Mouse (Mus musculus) lung, postnatal 0 days (tissue): ENCODE results near the gene Mpp3. TPM values are rescaled to one million over a fixed set of nuclear protein-coding genes. Genes with fewer than 3 reads are reported as not detected.
A peak's percentile ranks its signal among the peaks of the same experiment; 100 is the strongest.
"Not testable (repeated sequence)": the region's sequence is repeated elsewhere in the genome, so short reads cannot be mapped to it uniquely, and the experiment has no call there.

Experiments
- ATAC-seq: fragments of 200-750 bp; cut with Nextera tagmentation; 2 replicates; pipeline ENCODE4 v1.8.0; 2017; ENCODE audit warnings: moderate library complexity
- DNase-seq: peaks from one replicate; pipeline ENCODE4 v3.0.0-alpha.2; 2016; ENCODE audit warnings: low spot score
- H3K27ac ChIP-seq: fragments of 300-500 bp; sonication (generic); 2 replicates; pipeline ENCODE4 v1.5.1; 2014; ENCODE audit warnings: antibody characterized with exemption, mild to moderate bottlenecking, low read length, mixed read lengths
- H3K27me3 ChIP-seq: fragments of 300-500 bp; sonication (generic); replicated peaks from 2 replicates; pipeline ENCODE4 v1.6.1; 2014; ENCODE audit warnings: low read length, mixed read lengths; ENCODE audit not compliant: insufficient read depth
- H3K36me3 ChIP-seq: fragments of 300-500 bp; sonication (generic); 2 replicates; pipeline ENCODE4 v1.6.1; 2014; ENCODE audit warnings: low read length, mixed read lengths; ENCODE audit not compliant: insufficient read depth
- H3K4me1 ChIP-seq: fragments of 300-500 bp; sonication (generic); 2 replicates; pipeline ENCODE4 v1.6.1; 2014; ENCODE audit warnings: antibody characterized with exemption, low read depth, low read length, mixed read lengths; ENCODE audit not compliant: insufficient read depth
- H3K4me2 ChIP-seq: fragments of 300-500 bp; sonication (generic); replicated peaks from 2 replicates; pipeline ENCODE4 v1.6.1; 2014; ENCODE audit warnings: low read depth, mild to moderate bottlenecking, low read length, moderate library complexity, mixed read lengths
- H3K4me3 ChIP-seq: fragments of 300-500 bp; sonication (generic); 2 replicates; pipeline ENCODE4 v1.5.1; 2014; ENCODE audit warnings: low read depth, low read length
- H3K9ac ChIP-seq: fragments of 300-500 bp; sonication (generic); replicated peaks from 2 replicates; pipeline ENCODE4 v1.6.1; 2014; ENCODE audit warnings: low read depth, mild to moderate bottlenecking
- H3K9me3 ChIP-seq: fragments of 300-500 bp; sonication (generic); 2 replicates; pipeline ENCODE4 v1.6.1; 2016; ENCODE audit warnings: low read length, mixed read lengths
- CTCF ChIP-seq: IDR thresholded peaks from 2 replicates; pipeline ENCODE4 v1.5.1; 2016; ENCODE audit warnings: antibody characterized with exemption, mild to moderate bottlenecking
- EP300 ChIP-seq: IDR thresholded peaks from 2 replicates; pipeline ENCODE4 v1.6.1; 2016; ENCODE audit warnings: antibody characterized with exemption, mild to moderate bottlenecking, control low read depth
- WGBS: fragments of 180-500 bp; shearing (Covaris S2); extraction: QIAGEN DNeasy Blood & Tissue Kit; methylation state at CpG from one replicate; pipeline ENCODE4 v1.1.7; 2014; 5-methylcytosine and 5-hydroxymethylcytosine counted together
- polyA plus RNA-seq: library from polyadenylated mRNA; unstranded; fragments of >200 nt; fragmentation: Nextera tagmentation; extraction: Ambion mirVana; gene quantifications from 2 replicates; pipeline ENCODE4 v1.2.1, GENCODE M21; 2015

The Mpp3 gene
- polyA plus RNA-seq, 1 experiment from 2014 or later = 2.2 TPM

DNA sequence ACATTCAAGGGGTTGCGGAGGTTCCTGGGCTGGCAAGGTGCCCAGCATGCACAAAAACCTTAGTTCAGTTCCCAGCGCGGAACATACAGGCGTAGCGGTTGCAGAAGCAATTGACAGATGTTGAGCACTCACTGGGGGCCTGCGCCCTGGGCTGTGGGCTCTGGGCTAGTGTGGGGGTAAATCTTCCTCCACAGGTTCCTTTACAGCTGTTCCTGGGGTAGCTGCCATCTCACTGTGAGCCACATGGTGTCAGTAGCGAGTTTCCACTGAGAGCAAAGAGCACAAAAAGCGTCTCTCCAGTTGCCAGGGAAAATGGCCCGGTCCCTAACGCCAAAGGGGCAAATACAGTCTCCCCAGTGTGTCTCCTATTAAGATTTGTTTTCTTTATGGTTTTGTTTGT, 42.3 kb downstream of the Mpp3 start:
- TF ChIP-seq EP300 (no peak), CTCF (peak; percentile 94)
- Histone ChIP-seq H3K9me3 (no peaks in the 10 kb centered on the region), H3K4me3 (no peak overlapping the region), H3K9ac (no peak overlapping the region), H3K27ac (no peak overlapping the region), H3K27me3 (0 out of 2 replicates have a peak, but pooled peaks cover 4% of the 10 kb centered on the region), H3K4me1 (no peaks in the 10 kb centered on the region), H3K36me3 (peaks cover 2% of the 10 kb centered on the region; the same call in 1 of the 2 replicates), H3K4me2 (no peak overlapping the region; the same call in 1 of the 2 replicates)
- DNase-seq = peak; percentile 88
- WGBS = 1% methylated on average over 10 of the region's 10 CpGs
- no peak for ATAC-seq

DNA sequence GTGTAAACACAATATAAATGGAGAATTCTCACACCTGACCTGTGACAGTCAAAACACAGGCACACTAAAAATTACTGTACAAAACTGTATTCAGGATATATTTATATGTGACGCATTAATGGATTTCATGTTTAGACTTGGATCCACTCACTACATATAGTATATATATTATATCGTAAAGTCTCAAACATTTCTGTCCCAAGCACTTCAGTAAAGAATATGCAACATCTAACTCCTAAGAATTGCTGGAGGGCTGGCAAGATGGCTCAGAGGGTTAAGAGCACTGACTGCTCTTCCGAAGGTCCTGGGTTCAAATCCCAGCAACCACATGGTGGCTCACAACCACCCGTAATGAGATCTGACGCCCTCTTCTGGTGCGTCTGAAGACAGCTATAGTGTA, 42.8 kb downstream of the Mpp3 start:
- not testable (repeated sequence) for H3K27ac ChIP-seq, H3K4me3 ChIP-seq, H3K4me1 ChIP-seq, ATAC-seq, H3K36me3 ChIP-seq, H3K9ac ChIP-seq, DNase-seq, H3K27me3 ChIP-seq, H3K9me3 ChIP-seq, H3K4me2 ChIP-seq
- WGBS = 33% methylated on average over 6 of the region's 6 CpGs
- TF ChIP-seq CTCF = peak; percentile 7; the same call in 1 of the 2 replicates

DNA sequence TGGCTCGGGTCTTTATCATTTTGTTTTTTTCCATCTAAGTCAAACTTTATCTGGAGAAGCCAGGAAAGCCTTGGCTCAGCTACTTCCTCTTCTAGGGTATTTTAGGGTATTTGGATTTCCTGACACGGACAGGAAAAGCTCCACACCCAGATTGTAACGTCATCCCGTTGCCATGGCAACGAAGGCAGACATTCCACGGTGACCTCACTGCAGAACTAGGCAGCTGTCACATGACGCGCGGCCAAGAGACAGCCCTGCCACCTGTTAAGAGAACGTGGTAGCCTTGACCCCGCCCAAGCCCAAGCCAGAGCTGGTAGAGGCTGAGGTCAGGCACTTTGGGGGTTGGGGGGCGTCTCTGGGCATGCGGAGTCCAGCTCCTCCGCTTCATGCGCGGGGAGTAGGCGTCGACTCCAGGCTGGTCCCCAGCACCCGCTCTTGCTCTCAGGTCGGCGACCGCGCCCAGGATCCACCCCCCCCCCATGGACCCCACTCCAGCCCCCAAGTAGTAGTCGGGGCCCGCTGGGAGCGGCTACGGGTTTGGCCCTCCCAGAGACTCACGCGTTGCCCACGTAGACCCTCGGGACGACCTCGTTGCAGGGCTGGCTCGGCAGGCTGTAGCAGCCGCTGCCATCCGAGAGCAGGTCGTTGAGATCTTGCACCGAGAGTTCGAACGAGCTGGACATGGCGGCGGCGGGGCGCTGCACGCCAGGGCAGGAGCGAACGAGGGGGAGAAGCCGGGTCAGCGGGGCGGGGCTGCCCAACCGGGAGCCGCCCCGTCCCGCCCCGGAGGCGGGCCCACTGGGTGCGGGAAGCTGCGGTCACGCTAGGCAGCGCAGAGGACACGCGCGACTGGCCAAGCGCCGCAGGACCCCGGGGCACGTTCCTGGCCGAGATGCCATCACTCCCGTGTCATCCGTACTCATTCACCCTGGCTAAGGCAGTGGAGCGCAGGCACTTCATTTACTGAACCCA, 43.9 kb downstream of the Mpp3 start, which contains the start of gene Cfap97d1:
Gene Cfap97d1 (plus strand): TSS at position 226 of the 972 bp plus-strand sequence.
- Histone ChIP-seq H3K27ac (peak within 1 kb of the TSS; percentile 95), H3K4me2 (peak within 1 kb of the TSS; percentile 96), H3K9me3 (no peaks in the 10 kb centered on the region), H3K27me3 (0 out of 2 replicates have a peak, but pooled peaks cover 4% of the 10 kb centered on the region), H3K4me3 (peak within 1 kb of the TSS; percentile 62), H3K4me1 (no peaks in the 10 kb centered on the region), H3K36me3 (peaks cover 7% of the 10 kb centered on the region; the same call in 1 of the 2 replicates), H3K9ac (peak within 1 kb of the TSS; percentile 69)
- TF ChIP-seq EP300 = peak; percentile 99
- TF ChIP-seq CTCF = no peak
- ATAC-seq = peak; percentile 94
- DNase-seq = peak; percentile 98
- WGBS = 1% methylated on average over 67 of the region's 71 CpGs

DNA sequence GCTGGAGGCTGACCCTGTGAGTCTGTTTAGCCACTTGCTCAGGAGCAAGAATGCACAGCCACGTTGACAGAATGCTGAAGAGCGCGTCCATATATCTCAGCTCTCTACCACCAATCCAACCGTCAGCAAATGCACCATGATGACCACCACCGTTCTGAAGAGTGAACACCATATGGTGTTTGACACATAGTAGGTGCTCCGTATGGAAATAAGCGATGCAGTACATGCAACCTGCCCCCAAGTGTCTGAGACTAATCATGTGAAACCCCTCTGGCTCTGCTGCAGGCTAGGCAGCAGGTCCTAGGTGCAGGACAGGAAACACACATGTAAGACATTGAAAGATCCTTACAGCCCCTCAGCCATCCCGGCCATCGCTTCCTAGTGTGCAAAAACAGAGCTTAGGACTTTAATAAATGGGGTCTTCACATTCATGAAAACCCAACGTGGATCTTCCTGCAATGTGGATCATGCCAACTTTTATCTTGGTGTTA, 44.8 kb downstream of the Mpp3 start:
- Histone ChIP-seq H3K4me3 (peak overlapping the region; percentile 62), H3K27me3 (0 out of 2 replicates have a peak, but pooled peaks cover 4% of the 10 kb centered on the region), H3K4me2 (peak overlapping the region; percentile 96), H3K36me3 (peaks cover 7% of the 10 kb centered on the region; the same call in 1 of the 2 replicates), H3K9me3 (no peaks in the 10 kb centered on the region), H3K27ac (peak overlapping the region; percentile 82), H3K9ac (no peak overlapping the region), H3K4me1 (no peaks in the 10 kb centered on the region)
- no peak for DNase-seq
- TF ChIP-seq CTCF = no peak
- TF ChIP-seq EP300 = no peak
- no peak for ATAC-seq
- 54% methylated on average over 10 of the region's 10 CpGs for WGBS

DNA sequence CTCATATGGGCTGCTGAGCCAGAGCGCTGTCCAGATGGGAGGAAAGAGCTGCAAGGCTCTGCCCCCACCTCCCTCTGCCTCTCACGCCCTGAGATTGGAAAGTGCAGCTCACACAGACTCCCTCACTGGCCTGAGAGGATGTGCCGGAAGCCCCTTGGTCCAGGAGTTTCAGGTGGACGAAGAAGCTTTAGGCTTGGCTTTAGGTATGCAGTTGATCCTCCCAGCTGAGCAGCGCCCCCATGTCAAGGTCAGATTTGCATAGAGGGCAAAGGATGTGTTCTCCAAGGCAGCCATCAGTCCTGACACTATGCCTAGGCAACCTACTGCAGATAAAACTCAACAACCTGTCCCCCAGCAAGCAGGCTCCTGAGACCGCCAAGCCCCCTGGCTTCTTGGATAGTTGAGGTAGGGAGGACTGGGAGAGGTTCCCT, 45.3 kb downstream of the Mpp3 start:
- Histone ChIP-seq H3K27me3 (0 out of 2 replicates have a peak, but pooled peaks cover 4% of the 10 kb centered on the region), H3K9ac (no peak overlapping the region), H3K4me3 (peak overlapping the region; percentile 62; the same call in 1 of the 2 replicates), H3K36me3 (peaks cover 7% of the 10 kb centered on the region), H3K27ac (peak overlapping the region; percentile 82), H3K9me3 (no peaks in the 10 kb centered on the region), H3K4me2 (peak overlapping the region; percentile 96), H3K4me1 (no peaks in the 10 kb centered on the region)
- TF ChIP-seq CTCF = peak; percentile 19
- no peak for TF ChIP-seq EP300
- DNase-seq (no peak), ATAC-seq (no peak)
- 58% methylated on average over 6 of the region's 6 CpGs for WGBS

DNA sequence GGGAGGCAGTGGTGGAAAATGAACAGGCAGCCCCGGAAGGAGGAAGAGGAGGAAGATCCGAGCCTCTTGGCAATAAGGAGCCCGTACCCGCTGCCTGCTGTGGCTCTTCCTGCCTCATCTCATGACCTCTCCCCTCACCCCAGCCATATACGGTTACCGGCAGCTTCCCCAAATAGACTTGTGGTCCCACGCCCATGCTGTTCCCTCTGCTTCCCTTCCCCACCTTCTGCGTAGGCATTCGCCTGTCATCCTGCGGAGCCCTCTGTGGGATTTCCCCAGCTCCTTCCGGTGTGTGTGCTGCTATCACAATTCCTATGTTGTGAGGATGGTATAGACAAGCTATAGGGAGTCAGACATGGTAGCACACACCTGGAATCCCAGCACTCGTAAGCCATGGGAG, 46.4 kb downstream of the Mpp3 start:
- Histone ChIP-seq H3K27me3 (0 out of 2 replicates have a peak, but pooled peaks cover 4% of the 10 kb centered on the region), H3K27ac (peak overlapping the region; percentile 82; the same call in 1 of the 2 replicates), H3K4me1 (no peaks in the 10 kb centered on the region), H3K9me3 (no peaks in the 10 kb centered on the region), H3K9ac (no peak overlapping the region), H3K4me3 (no peak overlapping the region), H3K36me3 (peaks cover 7% of the 10 kb centered on the region), H3K4me2 (peak overlapping the region; percentile 96; the same call in 1 of the 2 replicates)
- peak; percentile 74 for DNase-seq
- peak; percentile 11; the same call in 1 of the 2 replicates for ATAC-seq
- WGBS = 66% methylated on average over 12 of the region's 12 CpGs
- TF ChIP-seq EP300 = peak; percentile 69
- no peak for TF ChIP-seq CTCF
